Mouse (Mus musculus) lung, adult 2 months (tissue): Measurements from ENCODE around the gene Fnbp1. TPM values are rescaled to one million over a fixed set of nuclear protein-coding genes. Genes with fewer than 3 reads are reported as not detected.

Experiments used
- DNase-seq: peaks from one replicate; pipeline ENCODE4 v3.0.0; 2022
- H3K4me1 ChIP-seq: fragments of 200-500 bp; 2 replicates; pipeline ENCODE4 v1.6.1; 2011; ENCODE audit warnings: low read length; ENCODE audit not compliant: control insufficient read depth, insufficient read depth
- H3K4me3 ChIP-seq: fragments of 200-500 bp; replicated peaks from 2 replicates; pipeline ENCODE3; 2011; ENCODE audit warnings: low read depth, mild to moderate bottlenecking, control low read depth, low read length; ENCODE audit errors: extremely low read depth
- CTCF ChIP-seq: fragments of 200-500 bp; IDR thresholded peaks from 2 replicates; pipeline ENCODE4 v1.5.1; 2011; ENCODE audit warnings: mild to moderate bottlenecking, low read length, control low read depth; ENCODE audit not compliant: insufficient read depth
- POLR2A ChIP-seq: fragments of 200-500 bp; IDR thresholded peaks from 2 replicates; pipeline ENCODE4 v1.6.1; 2011; ENCODE audit warnings: low read depth, mild to moderate bottlenecking, control low read depth, low read length, borderline replicate concordance; ENCODE audit errors: extremely low read depth
- WGBS: fragments of 180-500 bp; shearing (Covaris S2); methylation state at CpG from one replicate; pipeline ENCODE4 v1.1.7; 2018; 5-methylcytosine and 5-hydroxymethylcytosine counted together
- polyA plus RNA-seq: library from polyadenylated mRNA; depleted of rRNA; stranded (reverse); fragments of >200 nt; gene quantifications from 2 replicates; pipeline ENCODE4 v1.2.3, GENCODE M21; 2012

Gene Fnbp1
- polyA plus RNA-seq, 1 experiment, result 47.4 TPM

GRCm38 (mm10) chr2:31151892-31152812 is 10.3 kb upstream of the Fnbp1 start, which contains the start of gene Gpr107:
Gene Gpr107, plus strand, starts transcription at chr2:31152316.
- peak within 1 kb of the TSS; percentile 81 for H3K4me3 ChIP-seq
- TF ChIP-seq CTCF (no peak), POLR2A (peak; percentile 85; the same call in 1 of the 2 replicates)
- DNase-seq, result peak; percentile 85
- under 1% methylated on average over 53 of the region's 53 CpGs for WGBS
- no peaks in the 10 kb centered on the region for H3K4me1 ChIP-seq

GRCm38 (mm10) chr2:31150762-31151161 is 9.0 kb upstream of the Fnbp1 start:
- TF ChIP-seq CTCF, result no peak
- no peak for TF ChIP-seq POLR2A
- DNase-seq, result no peak
- no peaks in the 10 kb centered on the region for H3K4me1 ChIP-seq

GRCm38 (mm10) chr2:31147054-31147453 is 5.2 kb upstream of the Fnbp1 start:
- no peak for DNase-seq
- 69% methylated on average over 7 of the region's 7 CpGs for WGBS
- H3K4me3 ChIP-seq, result no peak overlapping the region
- no peaks in the 10 kb centered on the region for H3K4me1 ChIP-seq
- TF ChIP-seq POLR2A (no peak), CTCF (no peak)

More at GRCm38 (mm10) chr2:31150762-31151161, 9.0 kb upstream of the Fnbp1 start:
- H3K4me3 ChIP-seq, result no peak overlapping the region

- peaks cover 4% of the 10 kb centered on the region; the same call in 1 of the 2 replicates for H3K4me1 ChIP-seq
- 51% methylated on average over 1 of the region's 1 CpGs for WGBS
- no peak overlapping the region for H3K4me3 ChIP-seq
- TF ChIP-seq CTCF, result no peak
- no peak for TF ChIP-seq POLR2A
- DNase-seq, result no peak
Observed at GRCm38 (mm10) chr2:31144901-31145300, 3.1 kb upstream of the Fnbp1 start.

DNA sequence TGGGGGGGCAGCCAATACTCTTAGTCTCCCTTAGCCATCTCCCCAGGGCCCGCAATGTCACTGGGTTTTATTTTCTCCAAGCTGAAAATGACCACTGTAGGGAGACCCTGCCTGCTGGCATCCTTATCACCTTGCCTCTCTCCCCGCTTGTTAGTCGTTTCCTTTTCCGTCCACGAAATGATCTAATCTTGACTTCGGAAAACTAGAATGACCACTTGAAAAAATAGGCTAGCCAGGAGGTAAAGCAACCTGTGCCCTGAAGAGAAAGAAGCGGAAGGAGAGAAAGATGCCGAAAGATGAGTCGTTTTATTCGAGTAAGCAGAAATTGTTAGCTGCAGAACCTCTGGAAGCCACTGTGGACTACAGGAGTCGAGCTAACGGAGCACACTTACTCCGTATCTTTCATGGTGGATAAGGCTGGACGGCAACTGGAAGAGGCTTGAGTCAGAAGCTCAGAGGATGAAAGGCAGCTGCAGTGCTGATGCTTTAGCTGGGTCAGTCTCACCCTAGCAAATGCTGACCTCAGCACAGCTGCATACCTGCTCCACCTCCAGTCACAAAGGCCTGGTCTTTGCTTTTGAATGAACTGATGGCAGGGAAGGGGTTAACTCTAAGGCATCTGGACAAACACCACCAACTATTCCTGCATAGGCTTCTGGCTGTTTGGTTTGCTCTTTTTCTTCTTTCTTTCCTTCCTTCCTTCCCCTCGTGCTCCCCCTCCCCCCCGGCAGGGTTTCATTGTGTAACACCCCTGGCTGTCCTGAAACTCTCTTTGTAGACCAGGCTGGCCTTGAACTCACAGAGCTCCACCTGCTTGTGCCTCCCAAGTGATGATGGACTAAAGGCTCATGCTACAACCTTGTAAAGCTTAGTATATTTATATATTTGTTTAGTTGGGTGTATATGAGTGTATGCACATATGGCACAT is 2.2 kb upstream of the Fnbp1 start:
- no peak overlapping the region for H3K4me3 ChIP-seq
- no peak for TF ChIP-seq CTCF
- TF ChIP-seq POLR2A, result no peak
- peaks cover 6% of the 10 kb centered on the region; the same call in 1 of the 2 replicates for H3K4me1 ChIP-seq
- no peak for DNase-seq
- WGBS, result 54% methylated on average over 16 of the region's 16 CpGs

DNA sequence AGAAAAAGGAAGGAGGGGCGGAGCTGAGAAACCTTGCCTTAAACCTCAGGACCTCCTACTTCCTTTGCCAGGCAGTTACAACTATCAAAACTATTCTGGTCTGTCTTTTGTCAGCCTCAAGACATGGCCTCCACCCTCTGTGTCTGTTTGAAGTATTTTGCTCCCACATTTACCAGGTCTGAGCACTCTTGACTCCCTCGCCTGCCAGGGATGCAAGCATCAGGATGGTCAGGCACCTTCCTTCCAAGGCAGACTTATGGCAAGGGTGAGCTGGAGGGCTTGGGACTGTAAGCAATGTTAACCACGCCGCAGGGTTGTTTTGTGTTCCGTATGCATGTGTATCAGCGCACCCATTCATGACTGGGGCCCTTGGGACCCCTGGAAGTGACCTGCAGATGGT is 1.5 kb upstream of the Fnbp1 start:
- WGBS, result 72% methylated on average over 6 of the region's 6 CpGs
- TF ChIP-seq CTCF (no peak), POLR2A (no peak; the same call in 1 of the 2 replicates)
- no peak for DNase-seq
- H3K4me3 ChIP-seq, result peak overlapping the region; percentile 47
- peaks cover 6% of the 10 kb centered on the region; the same call in 1 of the 2 replicates for H3K4me1 ChIP-seq

DNA sequence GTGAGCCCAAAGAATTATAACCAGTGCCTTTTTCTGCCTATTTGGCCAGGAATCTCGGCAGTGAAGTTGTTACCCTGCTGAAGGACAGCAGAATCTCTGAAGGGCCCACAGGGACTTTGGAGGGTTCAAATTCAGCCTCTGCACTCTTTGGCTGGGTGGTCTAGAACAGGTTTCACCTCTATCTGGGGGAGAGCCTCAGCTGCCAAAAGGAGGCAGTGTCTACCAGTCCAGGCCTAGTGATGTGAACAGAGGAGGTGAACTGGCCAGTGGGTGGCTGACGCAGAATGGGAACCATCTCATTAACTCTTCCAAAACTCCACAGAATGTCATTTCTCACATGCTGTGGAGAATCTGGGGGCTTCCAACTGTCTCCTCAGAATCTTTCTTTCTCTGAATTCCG is 697 bp upstream of the Fnbp1 start:
- Histone ChIP-seq H3K4me1 (peaks cover 6% of the 10 kb centered on the region; the same call in 1 of the 2 replicates), H3K4me3 (peak overlapping the region; percentile 93)
- WGBS, result 32% methylated on average over 3 of the region's 3 CpGs
- TF ChIP-seq POLR2A (no peak), CTCF (0 out of 2 replicates have a peak, but pooled peaks have one; percentile 32)
- DNase-seq, result peak; percentile 23

GRCm38 (mm10) chr2:31141074-31141866 is 538 bp downstream of the Fnbp1 start:
- under 1% methylated on average over 78 of the region's 78 CpGs for WGBS
- TF ChIP-seq POLR2A (no peak), CTCF (no peak)
- H3K4me1 ChIP-seq, result peaks cover 6% of the 10 kb centered on the region; the same call in 1 of the 2 replicates

More at GRCm38 (mm10) chr2:31141074-31141866, 538 bp downstream of the Fnbp1 start:
- peak overlapping the region; percentile 93 for H3K4me3 ChIP-seq
- peak; percentile 49 for DNase-seq
